Mouse (Mus musculus) lung, adult 2 months (tissue): ENCODE measurements around the gene Unc13b. TPM values are rescaled to one million over a fixed set of nuclear protein-coding genes. Genes with fewer than 3 reads are reported as not detected.

ENCODE experiments used
- DNase-seq: peaks from one replicate; pipeline ENCODE4 v3.0.0; 2022
- H3K4me1 ChIP-seq: fragments of 200-500 bp; 2 replicates; pipeline ENCODE4 v1.6.1; 2011; ENCODE audit warnings: low read length; ENCODE audit not compliant: control insufficient read depth, insufficient read depth
- H3K4me3 ChIP-seq: fragments of 200-500 bp; replicated peaks from 2 replicates; pipeline ENCODE3; 2011; ENCODE audit warnings: low read depth, mild to moderate bottlenecking, control low read depth, low read length; ENCODE audit errors: extremely low read depth
- CTCF ChIP-seq: fragments of 200-500 bp; IDR thresholded peaks from 2 replicates; pipeline ENCODE4 v1.5.1; 2011; ENCODE audit warnings: mild to moderate bottlenecking, low read length, control low read depth; ENCODE audit not compliant: insufficient read depth
- POLR2A ChIP-seq: fragments of 200-500 bp; IDR thresholded peaks from 2 replicates; pipeline ENCODE4 v1.6.1; 2011; ENCODE audit warnings: low read depth, mild to moderate bottlenecking, control low read depth, low read length, borderline replicate concordance; ENCODE audit errors: extremely low read depth
- WGBS: fragments of 180-500 bp; shearing (Covaris S2); methylation state at CpG from one replicate; pipeline ENCODE4 v1.1.7; 2018; 5-methylcytosine and 5-hydroxymethylcytosine counted together
- polyA plus RNA-seq: library from polyadenylated mRNA; depleted of rRNA; stranded (reverse); fragments of >200 nt; gene quantifications from 2 replicates; pipeline ENCODE4 v1.2.3, GENCODE M21; 2012

Unc13b gene
- polyA plus RNA-seq, 1 experiment = 20.0 TPM

DNA sequence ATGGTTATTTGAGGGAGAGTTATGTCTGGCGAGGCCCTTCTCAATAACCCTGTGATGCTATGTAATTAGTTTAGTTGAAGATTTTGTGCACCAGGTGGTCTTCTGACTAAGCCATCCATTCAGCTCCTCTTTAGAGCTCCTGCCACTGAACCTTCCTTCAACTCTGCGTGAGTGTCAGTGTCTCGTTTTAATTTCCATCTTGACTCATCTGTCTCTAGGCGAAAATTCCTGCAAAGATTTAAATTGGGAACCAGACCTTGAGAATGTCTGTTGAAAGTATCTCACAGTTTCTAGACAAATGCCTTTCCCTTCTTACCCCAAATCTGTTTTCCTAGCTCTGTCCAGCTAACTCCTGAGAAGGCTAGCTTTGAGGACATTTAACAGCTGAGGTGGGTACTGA is 146.8 kb downstream of the Unc13b start:
- TF ChIP-seq CTCF (no peak), POLR2A (no peak)
- 63% methylated on average over 4 of the region's 4 CpGs for WGBS

DNA sequence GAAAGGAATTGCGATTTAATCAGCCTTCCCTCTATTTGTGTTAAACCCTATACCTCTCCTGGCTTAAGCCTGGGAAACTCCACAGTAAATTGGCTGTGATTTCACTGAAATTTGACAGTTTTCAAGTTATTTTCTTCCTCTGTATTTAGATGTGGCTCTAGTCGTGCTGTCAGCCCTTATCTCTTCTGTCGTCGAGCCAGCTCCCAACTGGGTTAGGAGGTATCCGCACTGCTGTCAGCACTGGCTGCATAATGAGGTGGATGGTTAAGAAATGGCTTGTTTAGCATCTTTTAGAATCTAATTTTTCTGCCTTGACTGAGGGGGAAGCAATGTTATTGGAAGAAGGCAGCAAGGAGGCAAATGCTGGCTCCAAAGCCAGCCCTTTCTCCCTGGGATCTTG is 148.2 kb downstream of the Unc13b start:
- TF ChIP-seq POLR2A (no peak), CTCF (no peak)
- DNase-seq = no peak
- 62% methylated on average over 5 of the region's 5 CpGs for WGBS
- no peaks in the 10 kb centered on the region; the same call in 1 of the 2 replicates for H3K4me1 ChIP-seq
- H3K4me3 ChIP-seq = no peak overlapping the region

More for the DNA sequence above, 146.8 kb downstream of the Unc13b start:
- no peak for DNase-seq
- Histone ChIP-seq H3K4me3 (no peak overlapping the region), H3K4me1 (no peaks in the 10 kb centered on the region; the same call in 1 of the 2 replicates)

DNA sequence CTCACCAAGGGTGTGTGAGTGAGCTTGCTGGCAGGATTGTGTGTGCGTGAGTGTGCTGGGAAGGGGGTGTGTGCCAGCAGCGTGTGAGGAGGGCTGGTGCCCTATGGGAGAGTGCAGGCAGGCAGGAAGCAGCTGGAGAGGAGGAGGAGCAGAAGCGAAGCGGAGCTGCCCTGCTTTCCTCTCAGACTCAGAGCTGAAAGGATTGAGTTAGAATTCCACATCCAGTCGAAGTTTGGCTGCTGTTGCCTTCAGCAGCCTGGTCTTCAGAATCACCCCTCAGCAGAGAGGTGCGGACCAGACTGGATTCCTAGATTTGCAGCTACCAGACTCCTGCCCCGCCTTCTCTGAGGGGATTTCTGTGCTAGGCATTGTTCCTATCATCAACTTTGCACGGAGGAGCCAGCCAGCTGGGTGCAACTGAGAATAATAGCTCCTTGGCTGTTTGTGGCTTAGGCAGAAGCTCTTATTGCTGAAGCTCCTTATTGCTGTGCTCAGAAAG is 150.4 kb downstream of the Unc13b start:
- WGBS = 11% methylated on average over 8 of the region's 8 CpGs
- no peak for DNase-seq
- Histone ChIP-seq H3K4me3 (no peak overlapping the region), H3K4me1 (no peaks in the 10 kb centered on the region; the same call in 1 of the 2 replicates)
- TF ChIP-seq CTCF = no peak
- TF ChIP-seq POLR2A = no peak

GRCm38 (mm10) chr4:43209673-43210072 is 150.9 kb downstream of the Unc13b start:
- Histone ChIP-seq H3K4me1 (no peaks in the 10 kb centered on the region; the same call in 1 of the 2 replicates), H3K4me3 (no peak overlapping the region)
- 52% methylated on average over 6 of the region's 6 CpGs for WGBS
- DNase-seq = no peak
- TF ChIP-seq CTCF (no peak), POLR2A (no peak)

- Histone ChIP-seq H3K4me3 (no peak overlapping the region), H3K4me1 (no peaks in the 10 kb centered on the region; the same call in 1 of the 2 replicates)
- WGBS = 53% methylated on average over 3 of the region's 3 CpGs
- TF ChIP-seq POLR2A (no peak), CTCF (no peak)
- DNase-seq = no peak
Measured at GRCm38 (mm10) chr4:43216491-43216890, 157.7 kb downstream of the Unc13b start.

DNA sequence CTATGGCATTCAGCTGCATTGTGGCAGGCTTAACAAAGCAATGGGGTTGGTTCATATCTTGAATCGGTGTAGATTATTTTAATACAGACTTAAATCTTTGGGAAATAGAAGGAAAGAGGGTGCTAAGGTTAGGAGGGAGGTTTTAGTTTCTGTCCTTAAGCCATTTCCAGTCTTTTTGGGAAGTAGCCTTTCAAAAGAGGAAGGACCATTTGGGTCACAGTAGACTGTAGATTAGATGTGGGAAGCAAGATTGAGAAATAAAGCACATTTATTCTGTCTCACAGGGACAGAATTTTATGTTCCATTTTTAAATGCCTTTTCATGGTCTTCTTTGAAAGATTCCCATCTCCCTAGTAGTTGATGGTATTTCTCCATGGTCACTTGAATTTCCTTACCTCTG is 159.2 kb downstream of the Unc13b start:
- TF ChIP-seq CTCF (no peak), POLR2A (no peak)
- 95% methylated on average over 1 of the region's 1 CpGs for WGBS
- H3K4me3 ChIP-seq = no peak overlapping the region
- DNase-seq = no peak
- H3K4me1 ChIP-seq = no peaks in the 10 kb centered on the region; the same call in 1 of the 2 replicates

- Histone ChIP-seq H3K4me1 (no peaks in the 10 kb centered on the region), H3K4me3 (no peak overlapping the region)
- TF ChIP-seq CTCF (no peak), POLR2A (no peak)
- DNase-seq = no peak
- WGBS = 84% methylated on average over 3 of the region's 3 CpGs
Measured at GRCm38 (mm10) chr4:43231821-43232220, 173.1 kb downstream of the Unc13b start.

- Histone ChIP-seq H3K4me3 (no peak overlapping the region), H3K4me1 (no peaks in the 10 kb centered on the region)
- DNase-seq = no peak
- no peak for TF ChIP-seq POLR2A
- TF ChIP-seq CTCF = no peak
- WGBS = 78% methylated on average over 1 of the region's 1 CpGs
Measured at GRCm38 (mm10) chr4:43232985-43233384, 174.2 kb downstream of the Unc13b start.

DNA sequence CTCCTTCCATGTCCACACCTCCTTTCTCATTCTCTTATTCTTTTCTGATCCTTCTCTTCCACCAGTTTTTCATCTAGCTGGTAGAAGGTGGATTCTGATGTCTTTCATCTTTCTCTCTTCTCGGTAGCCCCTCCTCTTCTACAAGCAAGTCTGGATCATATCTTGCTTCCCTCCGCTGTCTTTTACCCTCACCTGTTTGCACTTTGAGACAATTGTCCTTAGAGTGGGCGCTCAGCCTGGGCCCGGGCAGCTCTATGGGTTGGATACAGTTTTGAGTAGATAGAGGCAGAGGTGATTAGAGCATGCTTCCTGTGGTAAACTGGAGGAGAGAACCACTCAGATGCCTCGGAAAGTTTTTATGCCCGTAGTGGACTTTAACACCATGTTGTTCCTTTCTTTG is 174.7 kb downstream of the Unc13b start:
- TF ChIP-seq CTCF (no peak), POLR2A (no peak)
- Histone ChIP-seq H3K4me1 (no peaks in the 10 kb centered on the region), H3K4me3 (no peak overlapping the region)
- WGBS = 86% methylated on average over 6 of the region's 6 CpGs
- DNase-seq = no peak

GRCm38 (mm10) chr4:43236898-43237297 is 178.1 kb downstream of the Unc13b start:
- 93% methylated on average over 9 of the region's 9 CpGs for WGBS
- Histone ChIP-seq H3K4me1 (no peaks in the 10 kb centered on the region), H3K4me3 (no peak overlapping the region)
- TF ChIP-seq CTCF (no peak), POLR2A (no peak)
- no peak for DNase-seq
